Mouse (Mus musculus) liver, postnatal 0 days (tissue): Measurements from ENCODE around the gene Ttc27. TPM values are rescaled to one million over a fixed set of nuclear protein-coding genes. Genes with fewer than 3 reads are reported as not detected.
"Not testable (repeated sequence)": the region's sequence is repeated elsewhere in the genome, so short reads cannot be mapped to it uniquely, and the experiment has no call there.

Experiments
- ATAC-seq: fragments of 200-750 bp; cut with Nextera tagmentation; 2 replicates; pipeline ENCODE4 v1.8.0; 2017; ENCODE audit warnings: mild to moderate bottlenecking, moderate library complexity
- DNase-seq: peaks from one replicate; pipeline ENCODE4 v3.0.0-alpha.2; 2016
- H3K27ac ChIP-seq: fragments of 300-500 bp; sonication (generic); 2 replicates; pipeline ENCODE4 v1.5.1; 2014; ENCODE audit warnings: antibody characterized with exemption, moderate library complexity, mild to moderate bottlenecking, low read depth
- H3K27me3 ChIP-seq: fragments of 300-500 bp; sonication (generic); 2 replicates; pipeline ENCODE4 v1.6.1; 2014; ENCODE audit warnings: low read length, control low read depth, mixed read lengths; ENCODE audit not compliant: insufficient read depth
- H3K36me3 ChIP-seq: fragments of 300-500 bp; sonication (generic); replicated peaks from 2 replicates; pipeline ENCODE4 v1.6.1; 2014; ENCODE audit warnings: mild to moderate bottlenecking, control low read depth, low read length, moderate library complexity, mixed read lengths; ENCODE audit not compliant: insufficient read depth
- H3K4me1 ChIP-seq: fragments of 300-500 bp; sonication (generic); 2 replicates; pipeline ENCODE4 v1.6.1; 2014; ENCODE audit warnings: antibody characterized with exemption, mild to moderate bottlenecking, control low read depth; ENCODE audit not compliant: insufficient read depth
- H3K4me2 ChIP-seq: fragments of 300-500 bp; sonication (generic); 2 replicates; pipeline ENCODE4 v1.6.1; 2014; ENCODE audit warnings: low read depth, mild to moderate bottlenecking, low read length, moderate library complexity, mixed read lengths
- H3K4me3 ChIP-seq: fragments of 300-500 bp; sonication (generic); 2 replicates; pipeline ENCODE4 v1.5.1; 2014; ENCODE audit warnings: low read depth, low read length
- H3K9ac ChIP-seq: fragments of 300-500 bp; sonication (generic); replicated peaks from 2 replicates; pipeline ENCODE4 v1.6.1; 2014; ENCODE audit warnings: mild to moderate bottlenecking, moderate library complexity
- H3K9me3 ChIP-seq: fragments of 300-500 bp; sonication (generic); 2 replicates; pipeline ENCODE4 v1.6.1; 2016; ENCODE audit warnings: mild to moderate bottlenecking, control low read depth, low read length, mixed read lengths
- CTCF ChIP-seq: sonication (generic); IDR thresholded peaks from 2 replicates; pipeline ENCODE4 v1.5.1; 2016; ENCODE audit warnings: antibody characterized with exemption, low read depth
- EP300 ChIP-seq: IDR thresholded peaks from 2 replicates; pipeline ENCODE4 v1.6.1; 2016; ENCODE audit warnings: antibody characterized with exemption, low read depth, mild to moderate bottlenecking
- WGBS: fragments of 180-500 bp; shearing (Covaris S2); extraction: QIAGEN DNeasy Blood & Tissue Kit; methylation state at CpG from one replicate; pipeline ENCODE4 v1.1.7; 2014; ENCODE audit not compliant: insufficient replicate concordance; 5-methylcytosine and 5-hydroxymethylcytosine counted together
- polyA plus RNA-seq: library from polyadenylated mRNA; unstranded; fragments of >200 nt; fragmentation: Nextera tagmentation; extraction: Ambion mirVana; gene quantifications from 2 replicates; pipeline ENCODE4 v1.2.1, GENCODE M21; 2015

Gene Ttc27
- polyA plus RNA-seq, 1 experiment from 2014 or later, result 6.0 TPM

GRCm38 (mm10) chr17:74684927-74685326, 32.6 kb upstream of the Ttc27 start:
- 91% methylated on average over 3 of the region's 3 CpGs for WGBS
- Histone ChIP-seq H3K9ac (no peak overlapping the region), H3K27me3 (no peaks in the 10 kb centered on the region), H3K36me3 (peaks cover 20% of the 10 kb centered on the region), H3K4me2 (no peak overlapping the region), H3K27ac (no peak overlapping the region), H3K4me3 (no peak overlapping the region), H3K9me3 (no peaks in the 10 kb centered on the region), H3K4me1 (no peaks in the 10 kb centered on the region)
- DNase-seq (no peak), ATAC-seq (no peak)
- TF ChIP-seq EP300 (no peak), CTCF (no peak)

GRCm38 (mm10) chr17:74688555-74688954, 29.0 kb upstream of the Ttc27 start:
- Histone ChIP-seq H3K9ac (no peak overlapping the region), H3K4me2 (no peak overlapping the region), H3K27me3 (no peaks in the 10 kb centered on the region), H3K36me3 (peaks cover 44% of the 10 kb centered on the region), H3K9me3 (no peaks in the 10 kb centered on the region), H3K27ac (no peak overlapping the region), H3K4me3 (no peak overlapping the region), H3K4me1 (no peaks in the 10 kb centered on the region)
- TF ChIP-seq CTCF, result no peak
- TF ChIP-seq EP300, result no peak
- ATAC-seq (no peak), DNase-seq (no peak)
- WGBS, result 90% methylated on average over 2 of the region's 2 CpGs

GRCm38 (mm10) chr17:74689406-74689805, 28.1 kb upstream of the Ttc27 start:
- H3K4me1 ChIP-seq, result no peaks in the 10 kb centered on the region
- H3K4me3 ChIP-seq, result no peak overlapping the region
- WGBS, result 90% methylated on average over 4 of the region's 4 CpGs
- H3K27ac ChIP-seq, result no peak overlapping the region
- DNase-seq (no peak), ATAC-seq (no peak)
- H3K36me3 ChIP-seq, result peaks cover 49% of the 10 kb centered on the region
- H3K9me3 ChIP-seq, result no peaks in the 10 kb centered on the region
- H3K27me3 ChIP-seq, result no peaks in the 10 kb centered on the region
- H3K9ac ChIP-seq, result no peak overlapping the region
- TF ChIP-seq CTCF, result no peak
- TF ChIP-seq EP300, result no peak
- H3K4me2 ChIP-seq, result no peak overlapping the region

GRCm38 (mm10) chr17:74701661-74702060, 15.9 kb upstream of the Ttc27 start:
- WGBS, result 91% methylated on average over 2 of the region's 2 CpGs
- H3K27me3 ChIP-seq, H3K4me1 ChIP-seq, H3K9ac ChIP-seq, DNase-seq, H3K9me3 ChIP-seq, H3K4me2 ChIP-seq, H3K4me3 ChIP-seq, ATAC-seq, H3K27ac ChIP-seq: not testable (repeated sequence)
- peaks cover 54% of the 10 kb centered on the region for H3K36me3 ChIP-seq

- H3K9me3 ChIP-seq, result no peaks in the 10 kb centered on the region
- H3K9ac ChIP-seq, result no peak overlapping the region
- no peak overlapping the region for H3K4me3 ChIP-seq
- no peak overlapping the region for H3K27ac ChIP-seq
- ATAC-seq, result no peak
- no peak overlapping the region for H3K4me2 ChIP-seq
- 0 out of 2 replicates have a peak, but pooled peaks cover 2% of the 10 kb centered on the region for H3K4me1 ChIP-seq
- H3K36me3 ChIP-seq, result peaks cover 21% of the 10 kb centered on the region
- no peak for DNase-seq
- TF ChIP-seq EP300 (no peak), CTCF (no peak)
- 65% methylated on average over 5 of the region's 5 CpGs for WGBS
- no peaks in the 10 kb centered on the region for H3K27me3 ChIP-seq
These were observed 12.1 kb upstream of the Ttc27 start for GRCm38 (mm10) chr17:74705480-74705879.

GRCm38 (mm10) chr17:74706593-74706992, 10.9 kb upstream of the Ttc27 start:
- no peaks in the 10 kb centered on the region for H3K9me3 ChIP-seq
- no peak for ATAC-seq
- DNase-seq, result no peak
- H3K36me3 ChIP-seq, result peaks cover 17% of the 10 kb centered on the region
- H3K9ac ChIP-seq, result no peak overlapping the region
- H3K27ac ChIP-seq, result no peak overlapping the region
- no peak overlapping the region for H3K4me3 ChIP-seq
- TF ChIP-seq EP300 (no peak), CTCF (no peak)
- H3K4me1 ChIP-seq, result peaks cover 12% of the 10 kb centered on the region
- no peak overlapping the region for H3K4me2 ChIP-seq
- H3K27me3 ChIP-seq, result no peaks in the 10 kb centered on the region

GRCm38 (mm10) chr17:74707637-74708152, 9.8 kb upstream of the Ttc27 start:
- 73% methylated on average over 7 of the region's 7 CpGs for WGBS
- Histone ChIP-seq H3K36me3 (peaks cover 11% of the 10 kb centered on the region; the same call in 1 of the 2 replicates), H3K27ac (no peak overlapping the region), H3K9ac (no peak overlapping the region), H3K4me1 (peaks cover 12% of the 10 kb centered on the region), H3K9me3 (no peaks in the 10 kb centered on the region), H3K27me3 (no peaks in the 10 kb centered on the region), H3K4me3 (no peak overlapping the region), H3K4me2 (no peak overlapping the region)
- DNase-seq (no peak), ATAC-seq (no peak)
- TF ChIP-seq CTCF, result no peak
- no peak for TF ChIP-seq EP300
